Mouse (Mus musculus) small intestine, adult 2 months (tissue): ENCODE data around the gene Tatdn2.

Experiments used
- CTCF ChIP-seq: fragments of 200-500 bp; IDR thresholded peaks from 2 replicates; pipeline ENCODE4 v1.5.1; 2012; ENCODE audit warnings: low read depth, mild to moderate bottlenecking, control low read depth, inconsistent platforms, low read length, moderate library complexity, mixed read lengths; ENCODE audit not compliant: insufficient replicate concordance, insufficient read length; ENCODE audit errors: extremely low read depth
- POLR2A ChIP-seq: fragments of 200-500 bp; IDR thresholded peaks from 2 replicates; pipeline ENCODE4 v1.6.1; 2012; ENCODE audit warnings: low read depth, mild to moderate bottlenecking, control low read depth, inconsistent platforms, low read length, moderate library complexity

DNA sequence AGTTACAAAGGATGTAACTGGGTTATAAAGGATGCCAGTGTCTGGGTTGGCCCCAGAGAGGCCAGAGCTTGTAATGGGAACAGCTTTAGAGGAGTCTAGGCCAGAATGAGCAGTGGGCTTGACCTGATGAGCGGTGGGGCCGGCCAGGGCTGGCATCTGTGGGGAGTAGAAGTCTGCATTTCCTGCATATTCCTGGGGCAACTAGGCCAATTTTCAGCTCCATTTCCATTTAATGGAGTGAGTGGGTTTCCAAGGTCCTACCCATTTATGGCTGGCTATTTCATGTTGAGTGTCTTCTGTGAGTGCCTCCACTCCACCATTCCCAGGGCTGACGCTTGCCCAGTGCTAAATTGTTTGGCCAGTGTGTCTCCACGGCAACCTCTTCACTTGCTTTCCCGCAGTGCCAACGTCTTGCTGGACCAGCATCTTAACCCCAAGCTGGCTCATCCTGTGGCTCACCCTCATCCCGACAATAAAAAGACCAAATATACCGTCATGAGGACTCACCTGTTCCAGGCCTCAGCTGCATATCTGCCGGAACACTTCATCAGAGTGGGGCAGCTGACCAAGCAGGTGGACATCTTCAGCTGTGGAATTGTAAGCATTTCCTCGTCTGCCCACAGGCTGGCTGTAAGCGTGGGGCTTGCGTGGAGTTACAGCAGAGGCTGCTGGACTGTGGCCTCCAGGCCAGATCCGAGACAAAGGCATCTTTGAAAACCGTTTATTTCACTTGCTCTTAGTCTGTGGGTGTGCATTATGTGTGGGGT lies 18.4 kb upstream of the Tatdn2 start:
- TF ChIP-seq CTCF (no peak), POLR2A (no peak)
